Mouse (Mus musculus): ENCODE measurements at regions not wholly inside any gene's neighbourhood (a gene's known extent, or its start where the extent isn't known, plus 50 kb on each side); places are given as distances from the start of the nearest gene placed in this dataset.

DNA sequence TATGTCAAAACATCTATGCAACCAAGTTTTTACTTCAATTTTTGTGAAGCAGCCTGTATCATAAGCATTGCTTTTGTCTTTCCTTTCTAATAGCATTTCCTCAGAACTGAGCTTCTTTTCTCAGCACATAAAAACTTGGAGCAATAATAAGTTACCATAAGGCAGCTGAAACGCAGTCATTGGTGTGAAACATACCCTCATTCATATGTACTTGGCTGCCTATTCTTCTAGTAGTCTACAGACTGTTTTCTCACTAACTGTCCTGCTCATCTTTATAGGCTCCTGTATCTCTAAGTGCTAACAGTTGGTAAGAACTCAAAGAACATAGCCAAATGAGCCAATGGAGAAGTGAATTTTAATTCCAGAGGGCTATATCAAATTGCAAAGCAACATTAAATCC lies 454.6 kb upstream of the Ptprd start:
- DNase-seq: no peak

DNA sequence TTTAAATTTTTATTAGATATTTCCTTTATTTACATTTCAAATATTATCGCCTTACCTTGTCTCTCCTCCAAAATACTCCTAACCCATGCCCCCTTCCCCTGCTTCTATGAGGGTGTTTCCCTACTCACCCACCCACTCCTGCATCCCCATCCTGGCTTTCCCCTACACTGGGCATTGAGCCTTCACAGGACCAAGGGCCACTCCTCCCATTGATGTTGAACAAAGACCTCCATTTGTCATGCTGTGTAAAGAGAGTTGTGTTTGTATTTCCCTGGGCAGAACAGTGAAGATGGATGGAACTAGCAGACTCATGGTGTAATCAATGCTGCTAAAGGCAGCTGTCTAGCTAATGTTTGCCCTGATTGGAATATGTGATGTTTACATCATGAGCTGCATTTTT lies 431.0 kb upstream of the Ptprd start:
- no peak for DNase-seq

GRCm38 (mm10) chr4:78606461-78606830 lies 394.7 kb upstream of the Ptprd start:
- DNase-seq: peak in 1 of 2 experiments; percentile 4

DNA sequence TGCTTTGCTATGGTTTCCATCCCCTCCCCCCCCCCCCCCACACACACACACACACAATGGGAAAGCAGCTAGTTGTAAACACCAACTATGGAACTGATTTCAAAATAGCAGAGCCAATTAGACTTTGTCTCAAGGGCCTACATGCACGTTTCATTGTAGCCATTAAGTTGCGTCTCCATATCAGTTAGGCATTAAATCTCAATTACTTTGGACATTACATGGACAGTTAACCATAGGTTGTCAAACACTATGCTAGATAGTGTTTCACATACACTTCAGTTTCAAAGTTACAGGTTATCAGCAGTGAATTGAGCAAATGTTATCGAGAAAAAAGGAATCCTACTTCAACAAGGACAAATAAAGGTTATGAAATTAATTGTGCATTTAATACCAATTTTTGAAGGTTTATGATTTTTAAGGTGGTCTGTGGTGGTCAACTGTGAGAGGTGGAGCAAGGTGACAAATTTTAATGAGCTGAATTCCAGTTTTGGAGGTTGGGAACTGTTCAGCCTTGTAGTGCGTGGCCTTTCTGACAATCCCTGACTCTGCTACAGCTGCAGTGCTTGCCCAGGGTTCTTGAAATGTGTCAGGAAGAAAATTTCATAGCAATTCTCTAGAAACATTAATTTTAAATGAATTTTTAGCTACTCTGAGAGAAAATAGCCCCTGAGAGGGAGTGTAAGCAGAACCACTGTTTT lies 394.2 kb upstream of the Ptprd start:
- DNase-seq: no peak

GRCm38 (mm10) chr4:78581590-78581989 lies 369.8 kb upstream of the Ptprd start:
- DNase-seq: no peak

GRCm38 (mm10) chr4:78565356-78565755 lies 353.6 kb upstream of the Ptprd start:
- no peak for DNase-seq

Data from thymus, postnatal 36 days (tissue).